Mouse (Mus musculus) MEL (cell line): ENCODE measurements around the gene Kcng3. TPM values are rescaled to one million over a fixed set of nuclear protein-coding genes. Genes with fewer than 3 reads are reported as not detected.

Experiments used
- DNase-seq: peaks from one replicate; pipeline ENCODE4 v3.0.0; 2011; ENCODE audit warnings: low read depth, low spot score
- H3K27ac ChIP-seq: 2 replicates; pipeline ENCODE4 v1.5.1; 2012; ENCODE audit warnings: low read depth, mild to moderate bottlenecking, control low read depth, low read length, moderate library complexity; ENCODE audit not compliant: control insufficient read depth
- H3K27me3 ChIP-seq, 2 experiments: fragments of 150-350 bp in 1 of 2; sonication (generic) in 1 of 2; 2 replicates each; pipeline ENCODE4 v1.6.1; 2012; ENCODE audit warnings: low read length in 2 of 2, mild to moderate bottlenecking in 2 of 2, improper control_type of control experiment in 1 of 2, moderate library complexity in 1 of 2; ENCODE audit not compliant: insufficient read depth in 2 of 2, control insufficient read depth in 1 of 2
- H3K36me3 ChIP-seq, 2 experiments: 2 replicates each; pipeline ENCODE4 v1.6.1; 2012 to 2014; ENCODE audit warnings: low read length in 2 of 2, improper control_type of control experiment in 1 of 2, inconsistent platforms in 1 of 2, mild to moderate bottlenecking in 1 of 2; ENCODE audit not compliant: insufficient read depth in 2 of 2, control insufficient read depth in 1 of 2
- H3K4me1 ChIP-seq, 2 experiments: fragments of 150-350 bp in 1 of 2; sonication (generic) in 1 of 2; 2 replicates each; pipeline ENCODE4 v1.6.1; 2012; ENCODE audit warnings: low read length in 2 of 2, improper control_type of control experiment in 1 of 2, mild to moderate bottlenecking in 1 of 2; ENCODE audit not compliant: insufficient read depth in 2 of 2, control insufficient read depth in 1 of 2
- H3K4me3 ChIP-seq, 2 experiments: fragments of 150-350 bp in 1 of 2; sonication (generic) in 1 of 2; 2 replicates each; pipeline ENCODE4 v1.5.1; 2012; ENCODE audit warnings: low read depth in 2 of 2, low read length in 2 of 2, mild to moderate bottlenecking in 2 of 2, moderate library complexity in 2 of 2, control low read depth in 1 of 2, improper control_type of control experiment in 1 of 2; ENCODE audit not compliant: control insufficient read depth in 1 of 2, insufficient read depth in 1 of 2
- H3K79me2 ChIP-seq: 2 replicates; pipeline ENCODE4 v1.6.1; 2012; ENCODE audit warnings: mild to moderate bottlenecking, low read length, moderate library complexity; ENCODE audit not compliant: control insufficient read depth, poor library complexity, insufficient read depth
- H3K9ac ChIP-seq: 2 replicates; pipeline ENCODE4 v1.6.1; 2012; ENCODE audit warnings: low read depth, mild to moderate bottlenecking, control low read depth, low read length, moderate library complexity; ENCODE audit not compliant: control insufficient read depth, poor library complexity, severe bottlenecking
- H3K9me3 ChIP-seq: fragments of 150-350 bp; sonication (generic); replicated peaks from 2 replicates; pipeline ENCODE4 v1.6.1; 2012; ENCODE audit warnings: mild to moderate bottlenecking, low read length, improper control_type of control experiment, moderate library complexity; ENCODE audit not compliant: insufficient read depth
- CHD1 ChIP-seq: IDR thresholded peaks from 2 replicates; pipeline ENCODE4 v1.6.1; 2012; ENCODE audit warnings: low read depth, mild to moderate bottlenecking, inconsistent platforms, low read length, improper control_type of control experiment
- CHD2 ChIP-seq: IDR thresholded peaks from 2 replicates; pipeline ENCODE4 v1.6.1; 2011; ENCODE audit warnings: low read length, improper control_type of control experiment
- E2F4 ChIP-seq: IDR thresholded peaks from 2 replicates; pipeline ENCODE4 v1.6.1; 2011; ENCODE audit warnings: low read depth, low read length, improper control_type of control experiment, borderline replicate concordance
- ELF1 ChIP-seq: IDR thresholded peaks from 2 replicates; pipeline ENCODE4 v1.6.1; 2014; ENCODE audit warnings: low read depth, mild to moderate bottlenecking, inconsistent platforms, low read length, improper control_type of control experiment, moderate library complexity
- EP300 ChIP-seq, 2 experiments: IDR thresholded peaks; 2 replicates each; pipeline ENCODE4 v1.6.1; 2011; ENCODE audit warnings: improper control_type of control experiment in 2 of 2, low read length in 2 of 2, low read depth in 1 of 2, mild to moderate bottlenecking in 1 of 2
- GABPA ChIP-seq: IDR thresholded peaks from 2 replicates; pipeline ENCODE4 v1.6.1; 2012; ENCODE audit warnings: low read depth, mild to moderate bottlenecking, inconsistent platforms, low read length, improper control_type of control experiment, moderate library complexity
- HCFC1 ChIP-seq: IDR thresholded peaks from 2 replicates; pipeline ENCODE4 v1.6.1; 2012; ENCODE audit warnings: low read depth, mild to moderate bottlenecking, inconsistent platforms, low read length, improper control_type of control experiment, moderate library complexity
- JUND ChIP-seq: IDR thresholded peaks from 2 replicates; pipeline ENCODE4 v1.6.1; 2011; ENCODE audit warnings: low read depth, mild to moderate bottlenecking, improper control_type of control experiment, low read length
- MAFK ChIP-seq: IDR thresholded peaks from 2 replicates; pipeline ENCODE4 v1.6.1; 2011; ENCODE audit warnings: low read depth, mild to moderate bottlenecking, low read length, improper control_type of control experiment, borderline replicate concordance
- MAX ChIP-seq: IDR thresholded peaks from 2 replicates; pipeline ENCODE4 v1.6.1; 2011; ENCODE audit warnings: low read length, improper control_type of control experiment
- MAZ ChIP-seq: IDR thresholded peaks from 2 replicates; pipeline ENCODE4 v1.6.1; 2012; ENCODE audit warnings: low read depth, mild to moderate bottlenecking, inconsistent platforms, low read length, improper control_type of control experiment
- MXI1 ChIP-seq: IDR thresholded peaks from 2 replicates; pipeline ENCODE4 v1.6.1; 2011; ENCODE audit warnings: mild to moderate bottlenecking, low read depth, low read length, improper control_type of control experiment
- MYC ChIP-seq: IDR thresholded peaks from 2 replicates; pipeline ENCODE4 v1.6.1; 2011; ENCODE audit warnings: low read depth, mild to moderate bottlenecking, low read length, improper control_type of control experiment, moderate library complexity
- POLR2AphosphoS5 ChIP-seq: IDR thresholded peaks from 2 replicates; pipeline ENCODE4 v1.6.1; 2012; ENCODE audit warnings: low read depth, borderline replicate concordance, mild to moderate bottlenecking, inconsistent platforms, low read length, moderate library complexity, mixed read lengths
- SIN3A ChIP-seq: IDR thresholded peaks from 2 replicates; pipeline ENCODE4 v1.6.1; 2012; ENCODE audit warnings: low read length, improper control_type of control experiment, inconsistent platforms
- TAL1 ChIP-seq: IDR thresholded peaks from 2 replicates; pipeline ENCODE4 v1.6.1; 2012; ENCODE audit warnings: mild to moderate bottlenecking, inconsistent platforms, low read length, moderate library complexity, mixed read lengths
- USF1 ChIP-seq: IDR thresholded peaks from 2 replicates; pipeline ENCODE4 v1.6.1; 2014; ENCODE audit warnings: low read depth, mild to moderate bottlenecking, inconsistent platforms, low read length, improper control_type of control experiment, moderate library complexity
- USF2 ChIP-seq, 2 experiments: IDR thresholded peaks; 2 replicates each; pipeline ENCODE4 v1.6.1; 2011 to 2012; ENCODE audit warnings: improper control_type of control experiment in 2 of 2, low read length in 2 of 2, borderline replicate concordance in 1 of 2, inconsistent platforms in 1 of 2, low read depth in 1 of 2, mild to moderate bottlenecking in 1 of 2; ENCODE audit not compliant: insufficient read depth in 1 of 2
- ZC3H11A ChIP-seq: IDR thresholded peaks from 2 replicates; pipeline ENCODE4 v1.6.1; 2012; ENCODE audit warnings: low read depth, mild to moderate bottlenecking, inconsistent platforms, low read length, improper control_type of control experiment
- ZKSCAN1 ChIP-seq: IDR thresholded peaks from 2 replicates; pipeline ENCODE4 v1.6.1; 2012; ENCODE audit warnings: low read depth, mild to moderate bottlenecking, inconsistent platforms, low read length, improper control_type of control experiment, moderate library complexity
- ZMIZ1 ChIP-seq: IDR thresholded peaks from 2 replicates; pipeline ENCODE4 v1.6.1; 2012; ENCODE audit warnings: low read depth, mild to moderate bottlenecking, inconsistent platforms, low read length, improper control_type of control experiment, moderate library complexity
- polyA plus RNA-seq, 2 experiments: library from polyadenylated mRNA; stranded (reverse) in 1 of 2; unstranded in 1 of 2; fragments of >175 nt in 1 of 2; fragments of >200 nt in 1 of 2; gene quantifications; 2 replicates each; pipeline versions ENCODE4 v1.2.1 to v1.2.4; 2012; ENCODE audit warnings: low replicate concordance in 2 of 2, low read depth in 1 of 2; ENCODE audit not compliant: insufficient read length in 2 of 2, insufficient read depth in 1 of 2, missing spikeins in 1 of 2
- total RNA-seq: library from RNA; depleted of rRNA; stranded (reverse); fragments of 300-350 nt; gene quantifications from 2 replicates; pipeline ENCODE4 v1.2.3, GENCODE M21; 2012

The Kcng3 gene
- total and polyA plus RNA-seq, 3 experiments = not detected

- H3K27ac ChIP-seq = no peak overlapping the region
- no peak overlapping the region for H3K9ac ChIP-seq
- TF ChIP-seq HCFC1 (no peak), ELF1 (no peak), CHD2 (no peak), EP300 (IDR thresholded peaks at IDR 0.05; ENCODE audit: low read depth in 1 of 2, low read length in 2 of 2) (no peak), MAX (no peak), MAZ (no peak), USF2 (IDR thresholded peaks at IDR 0.05; ENCODE audit: borderline replicate concordance in 1 of 2, insufficient read depth in 1 of 2, low read depth in 1 of 2, low read length in 2 of 2) (no peak), GABPA (no peak), ZC3H11A (no peak), MXI1 (no peak), CHD1 (no peak), ZMIZ1 (no peak), TAL1 (no peak)
- H3K4me3 ChIP-seq = no peak overlapping the region
- H3K79me2 ChIP-seq = no peaks in the 10 kb centered on the region
- DNase-seq = no peak
- no peaks in the 10 kb centered on the region for H3K9me3 ChIP-seq
- no peaks in the 10 kb centered on the region for H3K27me3 ChIP-seq
- no peaks in the 10 kb centered on the region for H3K36me3 ChIP-seq
- no peaks in the 10 kb centered on the region; a peak in 1 of 4 replicates for H3K4me1 ChIP-seq
Observed at GRCm38 (mm10) chr17:83594526-83594925, 37.2 kb downstream of the Kcng3 start.

GRCm38 (mm10) chr17:83593396-83593795, 38.3 kb downstream of the Kcng3 start:
- H3K36me3 ChIP-seq = no peaks in the 10 kb centered on the region
- no peaks in the 10 kb centered on the region for H3K27me3 ChIP-seq
- H3K9ac ChIP-seq = no peak overlapping the region
- no peaks in the 10 kb centered on the region for H3K9me3 ChIP-seq
- TF ChIP-seq SIN3A = no peak
- no peak for TF ChIP-seq ZMIZ1
- no peak for TF ChIP-seq ZKSCAN1
- TF ChIP-seq JUND = no peak
- TF ChIP-seq ZC3H11A = no peak
- TF ChIP-seq MAFK = no peak
- no peak for TF ChIP-seq E2F4
- no peak for TF ChIP-seq MYC
- no peak for TF ChIP-seq USF1
- TF ChIP-seq POLR2AphosphoS5 = no peak
- no peak overlapping the region for H3K4me3 ChIP-seq
- no peak for DNase-seq
- H3K79me2 ChIP-seq = no peaks in the 10 kb centered on the region
- H3K4me1 ChIP-seq = no peaks in the 10 kb centered on the region; a peak in 1 of 4 replicates
- H3K27ac ChIP-seq = no peak overlapping the region
